Mouse (Mus musculus) hindbrain, embryonic 10.5 days (tissue): ENCODE data around the gene Lypd3. TPM values are rescaled to one million over a fixed set of nuclear protein-coding genes. Genes with fewer than 3 reads are reported as not detected.
"Not testable (repeated sequence)": the region's sequence is repeated elsewhere in the genome, so short reads cannot be mapped to it uniquely, and the experiment has no call there.

Experiments used
- DNase-seq: peaks from one replicate; pipeline ENCODE4 v3.0.0-alpha.2; 2017; ENCODE audit warnings: low spot score
- H3K27ac ChIP-seq: fragments of 300-500 bp; sonication (generic); 2 replicates; pipeline ENCODE4 v1.5.1; 2016; ENCODE audit warnings: mild to moderate bottlenecking, moderate library complexity
- H3K27me3 ChIP-seq: fragments of 300-500 bp; sonication (generic); 2 replicates; pipeline ENCODE4 v1.6.1; 2016; ENCODE audit warnings: mild to moderate bottlenecking; ENCODE audit not compliant: poor library complexity, insufficient read depth, severe bottlenecking
- H3K36me3 ChIP-seq: fragments of 300-500 bp; sonication (generic); 2 replicates; pipeline ENCODE4 v1.6.1; 2016; ENCODE audit warnings: mild to moderate bottlenecking, moderate library complexity
- H3K4me1 ChIP-seq: fragments of 300-500 bp; sonication (generic); replicated peaks from 2 replicates; pipeline ENCODE4 v1.6.1; 2016; ENCODE audit warnings: mild to moderate bottlenecking
- H3K4me3 ChIP-seq: fragments of 300-500 bp; sonication (generic); 2 replicates; pipeline ENCODE4 v1.5.1; 2016; ENCODE audit warnings: mild to moderate bottlenecking, moderate library complexity
- H3K9me3 ChIP-seq: fragments of 300-500 bp; sonication (generic); 2 replicates; pipeline ENCODE4 v1.6.1; 2016; ENCODE audit warnings: mild to moderate bottlenecking, moderate library complexity
- WGBS: fragments of 180-500 bp; shearing (Covaris S2); methylation state at CpG from one replicate; pipeline ENCODE4 v1.1.7; 2016; 5-methylcytosine and 5-hydroxymethylcytosine counted together
- polyA plus RNA-seq: library from polyadenylated mRNA; unstranded; fragments of >200 nt; fragmentation: Nextera tagmentation; extraction: Ambion mirVana; gene quantifications from 2 replicates; pipeline ENCODE4 v1.2.1, GENCODE M21; 2016

Gene Lypd3
- polyA plus RNA-seq, 1 experiment from 2014 or later: 2.1 TPM

DNA sequence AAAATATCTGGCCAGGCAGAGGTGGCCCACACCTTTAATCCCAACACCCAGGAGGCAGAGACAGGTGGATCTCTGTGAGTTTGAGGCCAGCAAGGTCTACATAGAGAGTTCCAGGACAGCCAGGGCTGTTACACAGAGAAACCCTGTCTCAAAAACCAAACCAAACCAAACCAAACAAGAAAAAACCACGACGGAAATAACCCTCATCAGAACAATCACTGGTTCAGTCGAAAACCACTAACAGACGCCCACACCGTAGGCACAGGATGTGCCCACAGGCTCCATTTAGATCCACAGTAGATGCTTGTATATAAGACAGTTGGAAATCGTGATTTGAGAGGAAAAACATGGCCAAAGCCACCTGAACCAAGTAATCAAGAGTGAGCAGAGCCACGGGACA lies 8.6 kb downstream of the Lypd3 start:
- 75% methylated on average over 7 of the region's 7 CpGs for WGBS
- Histone ChIP-seq H3K4me1 (no peaks in the 10 kb centered on the region), H3K27me3 (peaks cover 21% of the 10 kb centered on the region), H3K9me3 (no peaks in the 10 kb centered on the region), H3K27ac (no peak overlapping the region), H3K4me3 (no peak overlapping the region), H3K36me3 (no peaks in the 10 kb centered on the region)
- no peak for DNase-seq

DNA sequence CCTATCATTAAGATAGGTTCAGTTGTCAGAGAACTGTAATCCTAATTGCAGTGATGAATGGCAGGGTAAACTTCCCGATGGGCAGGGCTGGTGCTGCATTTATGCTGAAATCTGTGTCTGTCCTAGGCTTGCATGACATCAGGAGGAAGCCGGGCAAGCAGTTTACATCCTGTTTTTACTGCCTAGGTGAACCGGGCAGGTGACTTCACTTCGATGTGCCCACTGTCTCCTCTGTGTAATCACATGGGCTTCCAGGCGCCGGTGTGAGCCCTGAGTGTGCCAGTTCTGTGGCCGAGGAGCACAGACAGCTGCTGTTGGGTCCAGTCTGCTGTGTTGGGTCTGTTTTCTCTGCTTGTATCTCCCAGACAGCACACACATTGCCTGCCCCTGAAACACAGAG lies 10.1 kb downstream of the Lypd3 start:
- H3K36me3 ChIP-seq: no peaks in the 10 kb centered on the region
- no peak overlapping the region for H3K4me3 ChIP-seq
- H3K4me1 ChIP-seq: no peaks in the 10 kb centered on the region
- 81% methylated on average over 7 of the region's 7 CpGs for WGBS
- H3K27ac ChIP-seq: no peak overlapping the region
- no peak for DNase-seq
- H3K27me3 ChIP-seq: peaks cover 6% of the 10 kb centered on the region; the same call in 1 of the 2 replicates
- no peaks in the 10 kb centered on the region for H3K9me3 ChIP-seq

- Histone ChIP-seq H3K4me3 (no peak overlapping the region), H3K27me3 (no peaks in the 10 kb centered on the region), H3K36me3 (no peaks in the 10 kb centered on the region), H3K27ac (no peak overlapping the region), H3K9me3 (no peaks in the 10 kb centered on the region), H3K4me1 (no peaks in the 10 kb centered on the region)
- peak; percentile 68 for DNase-seq
- 32% methylated on average over 7 of the region's 7 CpGs for WGBS
These were observed 17.3 kb downstream of the Lypd3 start for GRCm38 (mm10) chr7:24653681-24654080.

- no peak for DNase-seq
- Histone ChIP-seq H3K4me1 (peaks cover under 1% of the 10 kb centered on the region; the same call in 1 of the 2 replicates), H3K4me3 (no peak overlapping the region), H3K27me3 (peaks cover 3% of the 10 kb centered on the region; the same call in 1 of the 2 replicates), H3K36me3 (no peaks in the 10 kb centered on the region), H3K9me3 (no peaks in the 10 kb centered on the region), H3K27ac (no peak overlapping the region)
- WGBS: 73% methylated on average over 12 of the region's 12 CpGs
These were observed 23.5 kb downstream of the Lypd3 start for GRCm38 (mm10) chr7:24659737-24660357.

- Histone ChIP-seq H3K4me3 (no peak overlapping the region), H3K27ac (no peak overlapping the region), H3K36me3 (no peaks in the 10 kb centered on the region), H3K27me3 (peaks cover 3% of the 10 kb centered on the region; the same call in 1 of the 2 replicates), H3K4me1 (peaks cover 7% of the 10 kb centered on the region; the same call in 1 of the 2 replicates), H3K9me3 (no peaks in the 10 kb centered on the region)
- 76% methylated on average over 17 of the region's 17 CpGs for WGBS
- no peak for DNase-seq
These were observed 25.0 kb downstream of the Lypd3 start for GRCm38 (mm10) chr7:24661118-24661904.

- Histone ChIP-seq H3K9me3 (no peaks in the 10 kb centered on the region), H3K27me3 (peaks cover 3% of the 10 kb centered on the region; the same call in 1 of the 2 replicates), H3K36me3 (no peaks in the 10 kb centered on the region), H3K27ac (no peak overlapping the region), H3K4me3 (no peak overlapping the region), H3K4me1 (peaks cover 7% of the 10 kb centered on the region; the same call in 1 of the 2 replicates)
- 20% methylated on average over 8 of the region's 8 CpGs for WGBS
- peak; percentile 77 for DNase-seq
These were observed 26.2 kb downstream of the Lypd3 start for GRCm38 (mm10) chr7:24662575-24662974.

DNA sequence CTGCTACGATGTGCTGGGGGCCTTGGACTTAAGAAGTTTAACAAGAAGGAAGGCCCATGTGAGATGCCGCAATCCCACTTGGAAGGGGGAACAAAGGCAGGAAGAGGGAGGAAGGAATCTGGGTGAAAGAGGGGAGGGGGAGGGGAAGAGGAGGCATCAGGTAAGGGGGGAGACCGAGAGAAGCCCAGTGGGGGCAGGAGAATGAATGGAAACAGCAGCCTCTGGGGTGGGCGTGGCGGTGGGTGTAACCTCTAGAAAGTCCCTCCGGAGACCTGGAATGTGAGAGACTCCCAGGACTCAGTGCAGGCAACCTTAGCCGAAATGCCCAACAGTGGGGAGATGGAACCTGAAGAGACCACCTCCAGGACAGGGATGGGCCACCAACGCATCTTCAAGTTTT lies 28.0 kb downstream of the Lypd3 start:
- Histone ChIP-seq H3K4me1 (peaks cover 7% of the 10 kb centered on the region; the same call in 1 of the 2 replicates), H3K4me3 (no peak overlapping the region), H3K36me3 (no peaks in the 10 kb centered on the region), H3K27ac (no peak overlapping the region), H3K27me3 (peaks cover 3% of the 10 kb centered on the region; the same call in 1 of the 2 replicates), H3K9me3 (no peaks in the 10 kb centered on the region)
- 46% methylated on average over 8 of the region's 8 CpGs for WGBS
- no peak for DNase-seq

DNA sequence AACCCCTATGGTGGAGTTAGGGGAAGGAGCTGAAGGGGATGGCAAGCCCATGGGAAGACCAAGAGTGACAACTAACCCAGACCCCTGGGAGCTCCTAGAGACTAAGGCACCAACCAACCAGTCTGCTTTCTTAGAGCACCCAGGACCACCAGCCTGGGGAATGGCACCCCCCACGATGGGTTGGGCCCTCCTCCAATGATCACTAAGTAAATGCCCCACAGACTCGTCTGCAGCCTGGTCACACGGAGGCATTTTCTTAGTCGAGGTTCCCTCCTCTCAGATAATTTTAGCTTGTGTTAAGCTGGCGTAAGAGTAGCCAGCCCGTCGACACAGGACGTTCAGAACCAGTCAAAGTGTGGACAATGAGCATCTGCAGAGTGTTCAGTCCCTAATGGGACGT lies 28.6 kb downstream of the Lypd3 start:
- Histone ChIP-seq H3K27me3 (peaks cover 3% of the 10 kb centered on the region; the same call in 1 of the 2 replicates), H3K4me1 (peaks cover 7% of the 10 kb centered on the region; the same call in 1 of the 2 replicates), H3K4me3 (no peak overlapping the region), H3K27ac (no peak overlapping the region), H3K9me3 (no peaks in the 10 kb centered on the region), H3K36me3 (no peaks in the 10 kb centered on the region)
- 72% methylated on average over 9 of the region's 9 CpGs for WGBS
- no peak for DNase-seq

DNA sequence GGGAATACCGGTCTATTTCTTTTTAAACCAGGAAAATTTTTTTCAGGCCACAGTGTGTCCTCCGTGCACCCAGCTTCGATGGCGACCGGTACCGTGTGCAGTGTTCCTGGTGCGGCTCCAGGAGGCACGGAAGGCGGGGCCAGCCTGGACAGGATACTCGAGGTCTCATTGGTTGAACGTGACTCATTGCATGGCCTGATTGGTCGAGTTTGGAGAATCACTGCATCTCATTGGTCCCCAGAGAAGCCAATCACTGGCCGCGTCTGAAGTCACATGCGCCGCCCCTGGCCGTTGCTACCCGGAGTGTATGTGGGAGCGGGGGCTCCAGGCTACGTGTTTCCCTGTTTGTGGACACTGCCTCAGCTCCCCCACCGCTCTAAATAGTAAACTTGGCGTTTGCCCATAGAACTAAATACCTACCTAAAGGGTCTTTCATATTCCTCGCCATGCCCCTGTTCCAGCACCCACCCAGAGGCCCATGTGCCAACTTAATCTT lies 35.6 kb downstream of the Lypd3 start:
- DNase-seq: no peak
- H3K4me3 ChIP-seq: no peak overlapping the region
- H3K36me3 ChIP-seq: no peaks in the 10 kb centered on the region
- no peaks in the 10 kb centered on the region for H3K27me3 ChIP-seq
- 93% methylated on average over 23 of the region's 23 CpGs for WGBS
- H3K27ac ChIP-seq: no peak overlapping the region
- H3K4me1 ChIP-seq: no peaks in the 10 kb centered on the region
- no peaks in the 10 kb centered on the region for H3K9me3 ChIP-seq

DNA sequence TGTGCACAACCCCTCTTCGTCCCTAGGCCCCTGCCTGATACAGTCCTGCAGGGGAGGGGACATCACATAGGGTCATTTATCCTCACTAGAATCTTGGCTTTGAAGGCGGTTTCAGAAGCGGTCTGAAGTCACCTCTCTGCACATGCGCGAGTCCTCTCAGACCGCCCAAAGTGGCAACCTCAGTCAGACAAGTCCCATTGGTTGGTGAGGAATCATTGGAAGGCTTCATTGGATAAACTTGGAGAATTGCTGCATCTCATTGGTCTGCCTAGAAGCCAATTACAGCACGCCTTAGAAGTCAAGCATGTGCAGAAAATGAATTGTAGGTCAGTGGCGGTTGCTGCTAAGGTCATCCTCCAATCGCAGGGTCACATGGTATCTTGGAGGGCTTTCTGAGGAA lies 40.2 kb downstream of the Lypd3 start, which contains the start of gene Tex101:
Gene Tex101, minus strand, starts transcription at position 101 of the 400 bp plus-strand sequence.
- no peak for DNase-seq
- H3K36me3 ChIP-seq: no peaks in the 10 kb centered on the region
- H3K9me3 ChIP-seq: no peaks in the 10 kb centered on the region
- whole genome bisulfite sequencing: 88% methylated on average over 9 of the region's 9 CpGs
- H3K27me3 ChIP-seq: no peaks in the 10 kb centered on the region; the same call in 1 of the 2 replicates
- no peak within 1 kb of the TSS for H3K4me3 ChIP-seq
- H3K27ac ChIP-seq: no peak within 1 kb of the TSS
- H3K4me1 ChIP-seq: peaks cover 3% of the 10 kb centered on the region; the same call in 1 of the 2 replicates

DNA sequence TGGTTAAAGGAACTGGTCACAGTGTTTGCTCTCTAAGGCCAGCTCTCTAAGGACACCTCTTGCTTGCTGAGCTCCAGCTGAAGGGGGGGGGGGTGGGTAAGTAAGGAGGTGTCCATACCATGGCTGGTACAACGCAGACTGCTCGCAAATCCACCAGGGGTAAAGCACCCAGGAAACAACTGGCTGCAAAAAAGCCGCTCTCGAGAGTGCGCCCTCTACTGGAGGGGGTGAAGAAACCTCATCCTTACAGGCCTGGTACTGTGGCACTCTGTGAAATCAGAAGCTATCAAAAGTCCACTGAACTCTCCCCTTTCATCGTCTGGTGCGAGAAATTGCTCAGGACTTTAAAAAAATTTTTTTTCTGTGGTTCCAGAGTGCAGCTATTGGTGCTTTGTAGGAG lies 47.8 kb downstream of the Lypd3 start:
- H3K4me1 ChIP-seq, H3K27ac ChIP-seq, H3K9me3 ChIP-seq, H3K4me3 ChIP-seq, H3K27me3 ChIP-seq, DNase-seq, H3K36me3 ChIP-seq: not testable (repeated sequence)
- 80% methylated on average over 7 of the region's 7 CpGs for WGBS

DNA sequence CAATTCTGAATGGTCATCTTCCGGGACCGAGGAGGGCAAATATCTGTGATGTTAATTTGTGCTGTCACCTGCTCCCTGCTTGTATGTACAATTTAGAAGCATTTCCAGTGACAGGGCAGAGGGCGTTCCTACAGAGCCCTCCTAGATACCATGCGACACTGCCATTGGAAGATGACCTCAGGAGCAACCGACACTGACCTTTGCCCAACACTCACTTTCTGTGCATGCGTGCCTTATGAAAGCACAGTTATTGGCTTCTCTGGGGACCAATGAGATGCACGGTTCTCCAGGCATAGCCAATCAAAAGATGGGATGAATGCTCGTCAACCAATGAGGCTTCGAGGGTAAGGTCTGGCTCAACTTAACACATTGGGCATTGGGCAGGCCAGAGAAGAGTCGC lies 51.2 kb downstream of the Lypd3 start:
- not testable (repeated sequence) for H3K4me1 ChIP-seq, H3K36me3 ChIP-seq, DNase-seq, H3K4me3 ChIP-seq, H3K27ac ChIP-seq, H3K9me3 ChIP-seq, H3K27me3 ChIP-seq
- WGBS: 90% methylated on average over 10 of the region's 10 CpGs
